Mouse (Mus musculus): ENCODE results near the gene Cebpg. TPM values are rescaled to one million over a fixed set of nuclear protein-coding genes. Genes with fewer than 3 reads are reported as not detected.

Gene Cebpg
- polyA plus RNA-seq, 1 experiment from 2014 or later = 36.2 TPM

GRCm38 (mm10) chr7:35021365-35021764 lies 35.0 kb downstream of the Cebpg start:
- H3K27me3 ChIP-seq (ENCODE audit: control insufficient read depth, insufficient read depth, low read length) = no peaks in the 10 kb centered on the region
- no peak for ATAC-seq (ENCODE audit: low FRiP score)
- WGBS = 91% methylated on average over 10 of the region's 10 CpGs

GRCm38 (mm10) chr7:35015252-35015651 lies 41.1 kb downstream of the Cebpg start:
- 84% methylated on average over 2 of the region's 2 CpGs for WGBS
- no peak for DNase-seq (ENCODE audit: low spot score, missing footprints)
- Histone ChIP-seq H3K9ac (ENCODE audit: low read length) (no peak overlapping the region), H3K27me3 (ENCODE audit: control insufficient read depth, insufficient read depth, low read length) (no peaks in the 10 kb centered on the region), H3K9me3 (ENCODE audit: control insufficient read depth, low read length) (no peaks in the 10 kb centered on the region), H3K4me2 (no peak overlapping the region), H3K4me1 (ENCODE audit: control insufficient read depth, insufficient read depth, low read length) (no peaks in the 10 kb centered on the region), H3K36me3 (ENCODE audit: control insufficient read depth, insufficient read depth, low read length) (no peaks in the 10 kb centered on the region; the same call in 1 of the 2 replicates), H3K4me3 (ENCODE audit: low read depth, low read length) (no peak overlapping the region), H3K27ac (ENCODE audit: low read depth, low read length) (no peak overlapping the region)
- ATAC-seq (ENCODE audit: low FRiP score) = no peak

More at GRCm38 (mm10) chr7:35021365-35021764, 35.0 kb downstream of the Cebpg start:
- Histone ChIP-seq H3K36me3 (ENCODE audit: control insufficient read depth, insufficient read depth, low read length) (no peaks in the 10 kb centered on the region; the same call in 1 of the 2 replicates), H3K4me3 (ENCODE audit: low read depth, low read length) (no peak overlapping the region), H3K27ac (ENCODE audit: low read depth, low read length) (no peak overlapping the region), H3K4me2 (no peak overlapping the region), H3K9me3 (ENCODE audit: control insufficient read depth, low read length) (no peaks in the 10 kb centered on the region), H3K4me1 (ENCODE audit: control insufficient read depth, insufficient read depth, low read length) (no peaks in the 10 kb centered on the region), H3K9ac (ENCODE audit: low read length) (no peak overlapping the region)
- DNase-seq (ENCODE audit: low spot score, missing footprints) = no peak

GRCm38 (mm10) chr7:35013228-35013627 lies 43.1 kb downstream of the Cebpg start:
- Histone ChIP-seq H3K27me3 (ENCODE audit: control insufficient read depth, insufficient read depth, low read length) (no peaks in the 10 kb centered on the region), H3K4me3 (ENCODE audit: low read depth, low read length) (no peak overlapping the region), H3K4me2 (no peak overlapping the region), H3K9ac (ENCODE audit: low read length) (no peak overlapping the region), H3K27ac (ENCODE audit: low read depth, low read length) (no peak overlapping the region), H3K36me3 (ENCODE audit: control insufficient read depth, insufficient read depth, low read length) (no peaks in the 10 kb centered on the region; the same call in 1 of the 2 replicates), H3K4me1 (ENCODE audit: control insufficient read depth, insufficient read depth, low read length) (no peaks in the 10 kb centered on the region), H3K9me3 (ENCODE audit: control insufficient read depth, low read length) (no peaks in the 10 kb centered on the region)
- ATAC-seq (ENCODE audit: low FRiP score) = peak; percentile 40
- DNase-seq (ENCODE audit: low spot score, missing footprints) = no peak
- WGBS = 71% methylated on average over 9 of the region's 9 CpGs

GRCm38 (mm10) chr7:35006661-35007060 lies 49.7 kb downstream of the Cebpg start:
- H3K27me3 ChIP-seq (ENCODE audit: control insufficient read depth, insufficient read depth, low read length) = no peaks in the 10 kb centered on the region
- ATAC-seq (ENCODE audit: low FRiP score) = no peak
- WGBS = 89% methylated on average over 7 of the region's 7 CpGs
- no peak overlapping the region for H3K27ac ChIP-seq (ENCODE audit: low read depth, low read length)
- H3K4me3 ChIP-seq (ENCODE audit: low read depth, low read length) = no peak overlapping the region
- no peak overlapping the region for H3K4me2 ChIP-seq
- no peak overlapping the region for H3K9ac ChIP-seq (ENCODE audit: low read length)
- peaks cover 4% of the 10 kb centered on the region; the same call in 1 of the 2 replicates for H3K4me1 ChIP-seq (ENCODE audit: control insufficient read depth, insufficient read depth, low read length)
- no peaks in the 10 kb centered on the region for H3K36me3 ChIP-seq (ENCODE audit: control insufficient read depth, insufficient read depth, low read length)
- DNase-seq (ENCODE audit: low spot score, missing footprints) = no peak
- H3K9me3 ChIP-seq (ENCODE audit: control insufficient read depth, low read length) = no peaks in the 10 kb centered on the region

GRCm38 (mm10) chr7:35003171-35003737 lies 53.1 kb downstream of the Cebpg start:
- WGBS = 69% methylated on average over 7 of the region's 7 CpGs
- DNase-seq (ENCODE audit: low spot score, missing footprints) = no peak

GRCm38 (mm10) chr7:35000839-35001238 lies 55.5 kb downstream of the Cebpg start:
- 41% methylated on average over 6 of the region's 6 CpGs for WGBS
- no peaks in the 10 kb centered on the region for H3K27me3 ChIP-seq (ENCODE audit: control insufficient read depth, insufficient read depth, low read length)
- H3K36me3 ChIP-seq (ENCODE audit: control insufficient read depth, insufficient read depth, low read length) = no peaks in the 10 kb centered on the region
- no peak overlapping the region for H3K4me3 ChIP-seq (ENCODE audit: low read depth, low read length)
- H3K9me3 ChIP-seq (ENCODE audit: control insufficient read depth, low read length) = no peaks in the 10 kb centered on the region
- no peak overlapping the region for H3K4me2 ChIP-seq
- H3K27ac ChIP-seq (ENCODE audit: low read depth, low read length) = no peak overlapping the region
- DNase-seq (ENCODE audit: low spot score, missing footprints) (no peak), ATAC-seq (ENCODE audit: low FRiP score) (no peak)
- H3K4me1 ChIP-seq (ENCODE audit: control insufficient read depth, insufficient read depth, low read length) = peaks cover 4% of the 10 kb centered on the region; the same call in 1 of the 2 replicates
- H3K9ac ChIP-seq (ENCODE audit: low read length) = no peak overlapping the region

More at GRCm38 (mm10) chr7:35003171-35003737, 53.1 kb downstream of the Cebpg start:
- H3K4me1 ChIP-seq (ENCODE audit: control insufficient read depth, insufficient read depth, low read length) = peaks cover 4% of the 10 kb centered on the region; the same call in 1 of the 2 replicates
- H3K4me3 ChIP-seq (ENCODE audit: low read depth, low read length) = no peak overlapping the region
- ATAC-seq (ENCODE audit: low FRiP score) = no peak
- no peaks in the 10 kb centered on the region for H3K36me3 ChIP-seq (ENCODE audit: control insufficient read depth, insufficient read depth, low read length)
- no peaks in the 10 kb centered on the region for H3K9me3 ChIP-seq (ENCODE audit: control insufficient read depth, low read length)
- H3K4me2 ChIP-seq = no peak overlapping the region
- no peak overlapping the region for H3K27ac ChIP-seq (ENCODE audit: low read depth, low read length)
- H3K27me3 ChIP-seq (ENCODE audit: control insufficient read depth, insufficient read depth, low read length) = no peaks in the 10 kb centered on the region
- no peak overlapping the region for H3K9ac ChIP-seq (ENCODE audit: low read length)

Small RNA genes lying within 50 kb of the gene (microRNA-seq; reads per million reads assigned to microRNA genes)
- not detected for gene Gm25033

Other genes with a start within 250 kb of the Cebpg start
- 9.6 and 10.1 TPM in 2 replicates for gene Chst8, start 243.9 kb downstream of the Cebpg start, polyA plus RNA-seq (2014; fragmentation: Nextera tagmentation; extraction: Ambion mirVana)
- 64.9 and 67.3 TPM in 2 replicates for gene Pepd, start 144.2 kb downstream of the Cebpg start, polyA plus RNA-seq (2014; fragmentation: Nextera tagmentation; extraction: Ambion mirVana)
- gene Cebpa, start 62.7 kb upstream of the Cebpg start, polyA plus RNA-seq (2014; fragmentation: Nextera tagmentation; extraction: Ambion mirVana) = 0.37 and 0.60 TPM in 2 replicates
- gene Slc7a10, start 129.8 kb upstream of the Cebpg start, polyA plus RNA-seq (2014; fragmentation: Nextera tagmentation; extraction: Ambion mirVana) = 0.31 and 0.66 TPM in 2 replicates
- gene Lrp3, start 158.9 kb upstream of the Cebpg start, polyA plus RNA-seq (2014; fragmentation: Nextera tagmentation; extraction: Ambion mirVana) = 15.2 and 17.3 TPM in 2 replicates